Mouse (Mus musculus): ENCODE measurements around the gene Tgtp2. TPM values are rescaled to one million over a fixed set of nuclear protein-coding genes. Genes with fewer than 3 reads are reported as not detected.
"Not testable (repeated sequence)": the region's sequence is repeated elsewhere in the genome, so short reads cannot be mapped to it uniquely, and the experiment has no call there.

The Tgtp2 gene
- polyA plus RNA-seq (2012) = not detected in 2 replicates

GRCm38 (mm10) chr11:49063713-49064469, at the start of gene Tgtp2:
Tgtp2 (minus strand) TSS chr11:49064206.
- H3K9me3 ChIP-seq (ENCODE audit: control insufficient read depth, low read length); H3K27me3 ChIP-seq (ENCODE audit: control insufficient read depth); H3K4me3 ChIP-seq (replicated peaks); H3K36me3 ChIP-seq (ENCODE audit: control insufficient read depth); H3K4me1 ChIP-seq (ENCODE audit: control insufficient read depth): not testable (repeated sequence)

GRCm38 (mm10) chr11:49112624-49113219, 48.7 kb upstream of the Tgtp2 start:
- no peak overlapping the region for H3K4me3 ChIP-seq (replicated peaks)
- no peaks in the 10 kb centered on the region for H3K36me3 ChIP-seq (ENCODE audit: control insufficient read depth)
- H3K27me3 ChIP-seq (ENCODE audit: control insufficient read depth) = no peaks in the 10 kb centered on the region
- H3K4me1 ChIP-seq (ENCODE audit: control insufficient read depth) = no peaks in the 10 kb centered on the region
- H3K9me3 ChIP-seq (ENCODE audit: control insufficient read depth, low read length) = no peaks in the 10 kb centered on the region
- TF ChIP-seq TAL1 (IDR thresholded peaks at IDR 0.05; ENCODE audit: low read length) = no peak
- no peak for TF ChIP-seq GATA1 (IDR thresholded peaks at IDR 0.05; ENCODE audit: low read length)

- TF ChIP-seq GATA1 (IDR thresholded peaks at IDR 0.05; ENCODE audit: low read length) = no peak
- no peak for TF ChIP-seq TAL1 (IDR thresholded peaks at IDR 0.05; ENCODE audit: low read length)
- Histone ChIP-seq H3K4me3 (replicated peaks) (no peak overlapping the region), H3K27me3 (ENCODE audit: control insufficient read depth) (no peaks in the 10 kb centered on the region), H3K9me3 (ENCODE audit: control insufficient read depth, low read length) (no peaks in the 10 kb centered on the region), H3K4me1 (ENCODE audit: control insufficient read depth) (no peaks in the 10 kb centered on the region), H3K36me3 (ENCODE audit: control insufficient read depth) (no peaks in the 10 kb centered on the region)
Measured at GRCm38 (mm10) chr11:49111000-49111399, 47.0 kb upstream of the Tgtp2 start.

GRCm38 (mm10) chr11:49108833-49109232, 44.8 kb upstream of the Tgtp2 start:
- no peaks in the 10 kb centered on the region for H3K9me3 ChIP-seq (ENCODE audit: control insufficient read depth, low read length)
- TF ChIP-seq TAL1 (IDR thresholded peaks at IDR 0.05; ENCODE audit: low read length) (no peak), GATA1 (IDR thresholded peaks at IDR 0.05; ENCODE audit: low read length) (no peak)
- no peaks in the 10 kb centered on the region for H3K27me3 ChIP-seq (ENCODE audit: control insufficient read depth)
- no peak overlapping the region for H3K4me3 ChIP-seq (replicated peaks)
- H3K4me1 ChIP-seq (ENCODE audit: control insufficient read depth) = peaks cover 4% of the 10 kb centered on the region
- no peaks in the 10 kb centered on the region for H3K36me3 ChIP-seq (ENCODE audit: control insufficient read depth)

- peaks cover 11% of the 10 kb centered on the region for H3K4me1 ChIP-seq (ENCODE audit: control insufficient read depth)
- no peaks in the 10 kb centered on the region for H3K36me3 ChIP-seq (ENCODE audit: control insufficient read depth)
- no peaks in the 10 kb centered on the region for H3K9me3 ChIP-seq (ENCODE audit: control insufficient read depth, low read length)
- H3K27me3 ChIP-seq (ENCODE audit: control insufficient read depth) = no peaks in the 10 kb centered on the region
- no peak for TF ChIP-seq TAL1 (IDR thresholded peaks at IDR 0.05; ENCODE audit: low read length)
- no peak for TF ChIP-seq GATA1 (IDR thresholded peaks at IDR 0.05; ENCODE audit: low read length)
- no peak overlapping the region for H3K4me3 ChIP-seq (replicated peaks)
Measured at GRCm38 (mm10) chr11:49107650-49108537, 43.9 kb upstream of the Tgtp2 start.

- H3K4me1 ChIP-seq (ENCODE audit: control insufficient read depth) = peaks cover 13% of the 10 kb centered on the region
- H3K27me3 ChIP-seq (ENCODE audit: control insufficient read depth) = no peaks in the 10 kb centered on the region
- no peak for TF ChIP-seq TAL1 (IDR thresholded peaks at IDR 0.05; ENCODE audit: low read length)
- no peak for TF ChIP-seq GATA1 (IDR thresholded peaks at IDR 0.05; ENCODE audit: low read length)
Measured at GRCm38 (mm10) chr11:49105752-49106151, 41.7 kb upstream of the Tgtp2 start.

GRCm38 (mm10) chr11:49103047-49103693, 39.2 kb upstream of the Tgtp2 start:
- no peak for TF ChIP-seq TAL1 (IDR thresholded peaks at IDR 0.05; ENCODE audit: low read length)
- no peak for TF ChIP-seq GATA1 (IDR thresholded peaks at IDR 0.05; ENCODE audit: low read length)
- Histone ChIP-seq H3K4me3 (replicated peaks) (no peak overlapping the region), H3K4me1 (ENCODE audit: control insufficient read depth) (peaks cover 16% of the 10 kb centered on the region), H3K9me3 (ENCODE audit: control insufficient read depth, low read length) (no peaks in the 10 kb centered on the region), H3K36me3 (ENCODE audit: control insufficient read depth) (no peaks in the 10 kb centered on the region), H3K27me3 (ENCODE audit: control insufficient read depth) (no peaks in the 10 kb centered on the region)

More at GRCm38 (mm10) chr11:49105752-49106151, 41.7 kb upstream of the Tgtp2 start:
- H3K9me3 ChIP-seq (ENCODE audit: control insufficient read depth, low read length) = no peaks in the 10 kb centered on the region
- no peaks in the 10 kb centered on the region for H3K36me3 ChIP-seq (ENCODE audit: control insufficient read depth)
- H3K4me3 ChIP-seq (replicated peaks) = no peak overlapping the region

GRCm38 (mm10) chr11:49101500-49101899, 37.5 kb upstream of the Tgtp2 start:
- TF ChIP-seq GATA1 (IDR thresholded peaks at IDR 0.05; ENCODE audit: low read length) (no peak), TAL1 (IDR thresholded peaks at IDR 0.05; ENCODE audit: low read length) (no peak)
- Histone ChIP-seq H3K27me3 (ENCODE audit: control insufficient read depth) (no peaks in the 10 kb centered on the region), H3K9me3 (ENCODE audit: control insufficient read depth, low read length) (no peaks in the 10 kb centered on the region), H3K36me3 (ENCODE audit: control insufficient read depth) (no peaks in the 10 kb centered on the region), H3K4me3 (replicated peaks) (no peak overlapping the region), H3K4me1 (ENCODE audit: control insufficient read depth) (peaks cover 16% of the 10 kb centered on the region)
